Mouse (Mus musculus) heart, embryonic 10.5 days (tissue): ENCODE results near the gene Tmem82. TPM values are rescaled to one million over a fixed set of nuclear protein-coding genes. Genes with fewer than 3 reads are reported as not detected.

ENCODE experiments used
- DNase-seq: peaks from one replicate; pipeline ENCODE4 v3.0.0-alpha.2; 2017; ENCODE audit warnings: low spot score
- H3K27ac ChIP-seq: fragments of 300-500 bp; sonication (generic); 2 replicates; pipeline ENCODE4 v1.5.1; 2016; ENCODE audit warnings: mild to moderate bottlenecking
- H3K27me3 ChIP-seq: fragments of 300-500 bp; sonication (generic); 2 replicates; pipeline ENCODE4 v1.6.1; 2016; ENCODE audit warnings: mild to moderate bottlenecking; ENCODE audit not compliant: poor library complexity, insufficient read depth, severe bottlenecking
- H3K36me3 ChIP-seq: fragments of 300-500 bp; sonication (generic); 2 replicates; pipeline ENCODE4 v1.6.1; 2016; ENCODE audit warnings: mild to moderate bottlenecking, moderate library complexity
- H3K4me1 ChIP-seq: fragments of 300-500 bp; sonication (generic); 2 replicates; pipeline ENCODE4 v1.6.1; 2016; ENCODE audit warnings: mild to moderate bottlenecking
- H3K4me3 ChIP-seq: fragments of 300-500 bp; sonication (generic); 2 replicates; pipeline ENCODE4 v1.5.1; 2016; ENCODE audit warnings: mild to moderate bottlenecking, moderate library complexity
- H3K9me3 ChIP-seq: fragments of 300-500 bp; sonication (generic); 2 replicates; pipeline ENCODE4 v1.6.1; 2016; ENCODE audit warnings: mild to moderate bottlenecking, moderate library complexity
- WGBS: fragments of 180-500 bp; shearing (Covaris S2); methylation state at CpG from one replicate; pipeline ENCODE4 v1.1.7; 2016; 5-methylcytosine and 5-hydroxymethylcytosine counted together
- polyA plus RNA-seq: library from polyadenylated mRNA; unstranded; fragments of >200 nt; fragmentation: Nextera tagmentation; extraction: Ambion mirVana; gene quantifications from 2 replicates; pipeline ENCODE4 v1.2.1, GENCODE M21; 2016

The Tmem82 gene
- polyA plus RNA-seq, result 0.96 and 2.4 TPM in 2 replicates

DNA sequence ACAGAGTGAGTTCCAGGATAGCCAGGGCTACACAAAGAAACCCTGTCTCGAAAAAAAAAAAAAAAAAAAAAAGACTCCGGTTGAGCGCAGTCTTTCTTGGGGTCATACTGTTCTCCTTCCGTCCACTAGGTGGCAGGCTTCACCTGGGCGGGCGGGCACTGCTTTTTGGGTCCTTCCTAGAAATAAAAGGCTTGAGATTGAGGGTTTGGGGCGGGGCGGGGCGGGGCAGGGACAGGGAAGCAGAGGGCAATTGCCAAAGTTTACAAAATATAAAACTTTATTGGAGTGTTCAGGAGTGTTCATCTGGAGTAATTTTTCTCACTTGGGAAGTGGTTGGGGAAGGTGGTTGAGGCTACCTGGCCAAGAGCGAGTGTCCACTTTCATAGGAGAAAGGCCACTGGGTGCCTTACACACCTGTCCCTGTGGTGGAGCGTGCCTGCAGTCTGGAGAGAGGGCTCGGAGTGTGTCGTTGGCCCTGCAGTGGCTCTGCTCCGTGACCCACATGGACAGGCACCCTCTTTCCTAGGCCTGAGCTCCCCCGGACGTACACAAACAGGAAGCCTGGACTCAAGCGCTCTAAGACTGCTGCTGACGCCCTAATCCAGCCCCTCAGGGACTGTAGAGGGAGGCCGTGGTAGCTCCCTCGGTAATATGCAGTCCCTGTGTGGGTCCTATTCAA, at the start of gene Tmem82:
Gene Tmem82 (minus strand): TSS at position 69 of the 679 bp plus-strand sequence.
- Histone ChIP-seq H3K27ac (peak within 1 kb of the TSS; percentile 84), H3K36me3 (no peaks in the 10 kb centered on the region), H3K9me3 (no peaks in the 10 kb centered on the region), H3K27me3 (peaks cover 11% of the 10 kb centered on the region), H3K4me3 (peak within 1 kb of the TSS; percentile 60), H3K4me1 (peaks cover 46% of the 10 kb centered on the region)
- DNase-seq, result no peak
- WGBS, result 26% methylated on average over 20 of the region's 20 CpGs

DNA sequence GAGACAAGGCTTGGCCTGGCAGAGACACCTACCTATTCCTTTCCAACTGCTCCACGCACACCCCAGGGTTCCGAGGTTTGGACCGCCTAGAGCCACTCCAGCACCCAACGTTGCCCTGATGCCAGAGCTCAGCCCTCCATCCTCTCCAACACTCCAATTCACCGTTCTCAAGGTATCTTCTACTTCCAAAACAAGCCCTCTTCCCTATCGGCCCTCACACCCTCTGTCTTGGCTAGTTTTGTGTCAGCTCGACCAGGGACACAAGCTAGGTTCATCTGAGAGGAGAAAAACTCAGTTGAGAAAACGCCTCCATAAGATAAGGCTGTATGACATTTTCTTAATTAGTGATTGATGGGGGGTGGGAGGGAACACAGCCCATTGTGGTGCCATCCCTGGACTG, 46.4 kb upstream of the Tmem82 start, which contains the start of gene Plekhm2:
Gene Plekhm2 (minus strand): TSS at position 101 of the 400 bp plus-strand sequence.
- WGBS, result 63% methylated on average over 8 of the region's 8 CpGs

DNA sequence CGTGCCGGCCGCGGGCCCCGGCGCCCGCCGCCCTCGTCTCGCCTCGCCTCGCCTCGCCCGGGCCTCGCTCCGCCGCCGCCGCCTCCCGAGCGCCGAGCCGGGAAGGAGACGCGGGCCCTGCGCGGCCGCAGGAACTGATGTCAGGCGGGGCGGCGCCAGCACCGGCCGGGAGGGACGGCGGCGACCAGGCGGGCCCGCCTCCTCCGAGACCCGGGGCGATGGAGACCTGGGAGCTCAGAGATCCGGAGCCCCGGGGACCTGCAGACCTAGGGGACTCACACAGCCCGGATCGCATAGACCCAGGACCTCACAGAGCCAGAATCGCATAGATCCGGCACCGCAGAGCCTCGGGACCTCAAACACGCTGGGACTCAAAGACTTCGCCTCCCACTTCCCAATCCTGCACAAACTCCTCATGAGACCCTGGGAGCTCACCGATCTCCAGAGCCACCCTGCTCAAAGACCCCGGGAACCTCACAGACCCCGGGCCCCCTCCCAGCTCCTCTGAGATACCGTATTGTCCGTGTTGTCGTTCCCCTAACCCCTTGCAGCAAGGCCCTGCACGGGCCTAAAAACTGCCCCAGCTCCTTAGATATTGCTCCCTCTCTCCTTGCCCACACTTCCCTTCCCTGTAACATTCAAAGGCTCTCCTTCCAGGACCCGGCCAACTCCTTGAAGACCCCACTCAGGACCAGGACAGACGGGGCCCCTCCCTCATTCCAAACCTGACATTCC, 45.7 kb upstream of the Tmem82 start:
- WGBS, result 8% methylated on average over 57 of the region's 60 CpGs
- no peak for DNase-seq
- Histone ChIP-seq H3K4me3 (peak overlapping the region; percentile 90), H3K27me3 (no peaks in the 10 kb centered on the region), H3K27ac (peak overlapping the region; percentile 93), H3K4me1 (peaks cover 21% of the 10 kb centered on the region), H3K36me3 (peaks cover 22% of the 10 kb centered on the region), H3K9me3 (no peaks in the 10 kb centered on the region)

More for the DNA sequence above, 46.4 kb upstream of the Tmem82 start, which contains the start of gene Plekhm2:
- DNase-seq, result no peak
- peak within 1 kb of the TSS; percentile 90 for H3K4me3 ChIP-seq
- peaks cover 21% of the 10 kb centered on the region for H3K4me1 ChIP-seq
- H3K36me3 ChIP-seq, result peaks cover 21% of the 10 kb centered on the region
- no peaks in the 10 kb centered on the region for H3K27me3 ChIP-seq
- peak within 1 kb of the TSS; percentile 93 for H3K27ac ChIP-seq
- no peaks in the 10 kb centered on the region for H3K9me3 ChIP-seq

DNA sequence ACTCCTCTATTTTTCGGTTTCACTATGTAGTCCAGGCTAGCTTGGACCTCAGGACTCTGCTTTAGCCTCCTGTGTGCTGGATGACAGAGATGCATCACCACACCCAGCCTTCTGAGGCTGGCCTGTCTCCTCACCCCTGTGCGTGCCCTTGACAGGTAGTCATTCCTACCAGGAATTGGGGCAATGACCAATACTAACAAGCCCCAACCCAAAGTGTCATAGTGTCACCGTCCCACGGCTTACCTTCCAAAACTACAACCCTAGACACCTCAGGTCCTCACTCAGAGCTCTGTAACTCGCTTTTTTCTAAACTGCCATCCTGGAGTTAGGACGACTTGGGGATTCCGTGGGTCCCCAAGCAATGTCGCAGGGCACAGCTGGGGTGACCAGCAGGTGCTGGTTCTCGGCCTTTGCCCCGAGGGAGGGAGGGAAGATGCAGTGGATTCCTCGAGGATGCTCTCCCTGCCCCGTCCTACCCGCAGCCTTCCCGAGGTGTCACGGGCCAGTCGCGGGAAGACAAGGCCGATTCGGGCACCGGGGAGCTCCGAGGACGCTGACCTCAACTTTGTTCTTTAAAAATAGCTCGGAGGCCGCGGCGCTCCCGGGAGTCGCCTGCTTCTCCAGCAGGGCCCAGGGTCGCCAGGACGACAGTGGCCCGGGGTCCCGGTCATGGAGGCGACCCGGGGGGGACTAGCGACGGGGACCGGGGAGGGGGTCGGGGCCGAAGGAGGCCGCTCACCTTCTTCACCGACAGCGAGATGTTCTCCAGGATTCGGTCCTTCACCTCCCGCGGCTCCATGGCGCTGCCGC, 44.9 kb upstream of the Tmem82 start:
- Histone ChIP-seq H3K4me3 (peak overlapping the region; percentile 90), H3K9me3 (no peaks in the 10 kb centered on the region), H3K36me3 (peaks cover 30% of the 10 kb centered on the region), H3K27ac (peak overlapping the region; percentile 93), H3K27me3 (no peaks in the 10 kb centered on the region), H3K4me1 (peaks cover 30% of the 10 kb centered on the region)
- peak; percentile 85 for DNase-seq
- 5% methylated on average over 47 of the region's 47 CpGs for WGBS

DNA sequence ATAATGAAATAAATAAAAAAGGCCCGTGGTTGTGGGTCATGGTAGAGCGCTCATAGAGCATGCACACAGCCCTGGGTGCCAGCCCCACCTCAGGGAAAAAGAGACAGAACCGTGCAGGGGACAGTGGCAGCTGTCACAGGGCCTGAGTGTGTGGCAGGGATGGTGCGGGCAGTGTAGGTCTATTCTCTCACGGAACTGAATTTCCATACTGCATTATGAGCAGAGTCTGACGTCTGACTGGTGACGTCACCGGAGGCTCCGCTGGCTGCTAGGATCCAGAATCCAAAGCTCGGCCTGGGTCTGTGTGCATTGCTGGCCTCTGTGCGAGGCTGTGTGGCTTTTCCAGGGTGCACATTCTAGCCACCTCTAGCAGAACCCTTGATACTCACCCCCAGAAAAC, 42.5 kb upstream of the Tmem82 start:
- no peaks in the 10 kb centered on the region for H3K9me3 ChIP-seq
- no peak overlapping the region for H3K27ac ChIP-seq
- peaks cover 47% of the 10 kb centered on the region for H3K4me1 ChIP-seq
- no peak for DNase-seq
- WGBS, result 89% methylated on average over 11 of the region's 11 CpGs
- peaks cover 37% of the 10 kb centered on the region for H3K36me3 ChIP-seq
- H3K27me3 ChIP-seq, result no peaks in the 10 kb centered on the region
- no peak overlapping the region for H3K4me3 ChIP-seq

DNA sequence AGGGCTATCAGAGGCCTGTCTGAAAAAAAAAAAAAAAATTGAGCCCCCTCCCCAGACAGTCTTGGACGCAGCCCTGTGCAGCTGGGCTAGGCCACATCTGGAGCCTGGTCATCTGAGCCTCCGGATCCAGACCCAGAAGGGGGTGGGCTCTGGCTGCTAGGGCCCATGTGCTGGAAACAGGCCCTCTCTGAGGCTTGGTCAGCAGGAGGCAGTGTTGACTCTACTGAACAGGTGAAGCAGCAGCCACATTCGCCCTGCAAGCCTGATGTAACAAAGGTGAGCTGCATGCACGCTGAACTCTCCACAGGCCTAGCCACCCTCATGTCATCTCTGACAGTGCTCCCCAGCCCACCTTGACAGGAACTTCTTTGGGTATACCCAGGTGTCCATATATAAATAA, 41.3 kb upstream of the Tmem82 start:
- Histone ChIP-seq H3K36me3 (peaks cover 42% of the 10 kb centered on the region), H3K27me3 (no peaks in the 10 kb centered on the region), H3K4me3 (no peak overlapping the region), H3K9me3 (no peaks in the 10 kb centered on the region), H3K4me1 (peaks cover 46% of the 10 kb centered on the region), H3K27ac (no peak overlapping the region)
- WGBS, result 66% methylated on average over 4 of the region's 4 CpGs
- no peak for DNase-seq

DNA sequence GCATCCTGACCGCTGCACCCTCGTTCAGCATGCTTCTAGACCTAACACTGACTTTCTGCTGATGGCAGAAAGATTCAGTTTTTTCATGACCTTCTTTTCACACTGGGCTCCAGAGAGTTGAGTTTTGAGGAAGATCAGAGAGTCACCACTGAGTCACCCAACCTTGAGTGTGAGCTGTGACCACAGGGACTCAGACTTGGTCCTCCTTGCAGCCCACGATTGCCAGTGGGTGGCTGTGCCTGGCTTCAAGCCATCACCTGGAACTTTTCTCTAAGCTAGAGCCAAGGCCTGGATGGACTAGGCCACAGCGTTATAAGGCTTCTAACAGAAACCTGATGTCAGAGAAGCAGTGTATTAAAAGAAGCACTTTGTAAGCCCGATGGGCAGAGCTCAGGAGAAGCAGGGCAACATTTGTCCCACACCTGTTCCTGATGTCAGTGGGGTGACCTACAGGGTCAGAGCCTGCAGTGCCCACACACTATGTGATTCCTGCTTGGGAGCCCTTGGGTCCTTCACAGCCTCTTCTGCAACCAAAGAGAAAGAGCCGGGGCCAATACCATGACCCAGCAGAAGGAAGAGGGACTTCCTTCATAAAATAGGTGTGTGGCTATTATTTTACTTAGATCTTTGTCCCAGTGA, 40.5 kb upstream of the Tmem82 start:
- H3K27ac ChIP-seq, result no peak overlapping the region
- H3K4me3 ChIP-seq, result no peak overlapping the region
- WGBS, result 87% methylated on average over 6 of the region's 6 CpGs
- peaks cover 48% of the 10 kb centered on the region for H3K36me3 ChIP-seq
- no peaks in the 10 kb centered on the region for H3K27me3 ChIP-seq
- no peaks in the 10 kb centered on the region for H3K9me3 ChIP-seq
- no peak for DNase-seq
- peaks cover 44% of the 10 kb centered on the region for H3K4me1 ChIP-seq

DNA sequence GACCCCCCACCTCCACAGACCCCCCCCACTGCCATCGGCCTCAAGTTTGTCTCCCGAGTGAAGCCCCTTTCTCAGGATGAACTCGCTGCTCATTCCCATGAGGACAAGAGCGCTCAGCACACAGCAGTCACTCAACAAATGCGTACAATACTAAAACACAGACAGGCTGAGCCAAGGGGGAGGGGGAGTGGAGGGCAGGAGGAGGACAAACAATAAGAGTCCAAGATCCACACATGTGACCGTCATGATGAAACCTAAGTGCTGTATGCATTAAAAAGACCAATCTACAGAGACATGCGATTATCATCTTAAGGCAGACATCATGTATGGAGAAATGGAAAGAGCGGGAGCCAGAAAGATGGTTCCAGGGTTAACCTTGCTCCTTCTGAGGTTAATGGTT, 38.5 kb upstream of the Tmem82 start:
- Histone ChIP-seq H3K27me3 (no peaks in the 10 kb centered on the region), H3K4me3 (no peak overlapping the region), H3K36me3 (peaks cover 60% of the 10 kb centered on the region), H3K4me1 (peaks cover 40% of the 10 kb centered on the region), H3K27ac (no peak overlapping the region; the same call in 1 of the 2 replicates), H3K9me3 (no peaks in the 10 kb centered on the region)
- no peak for DNase-seq
- 77% methylated on average over 8 of the region's 8 CpGs for WGBS

DNA sequence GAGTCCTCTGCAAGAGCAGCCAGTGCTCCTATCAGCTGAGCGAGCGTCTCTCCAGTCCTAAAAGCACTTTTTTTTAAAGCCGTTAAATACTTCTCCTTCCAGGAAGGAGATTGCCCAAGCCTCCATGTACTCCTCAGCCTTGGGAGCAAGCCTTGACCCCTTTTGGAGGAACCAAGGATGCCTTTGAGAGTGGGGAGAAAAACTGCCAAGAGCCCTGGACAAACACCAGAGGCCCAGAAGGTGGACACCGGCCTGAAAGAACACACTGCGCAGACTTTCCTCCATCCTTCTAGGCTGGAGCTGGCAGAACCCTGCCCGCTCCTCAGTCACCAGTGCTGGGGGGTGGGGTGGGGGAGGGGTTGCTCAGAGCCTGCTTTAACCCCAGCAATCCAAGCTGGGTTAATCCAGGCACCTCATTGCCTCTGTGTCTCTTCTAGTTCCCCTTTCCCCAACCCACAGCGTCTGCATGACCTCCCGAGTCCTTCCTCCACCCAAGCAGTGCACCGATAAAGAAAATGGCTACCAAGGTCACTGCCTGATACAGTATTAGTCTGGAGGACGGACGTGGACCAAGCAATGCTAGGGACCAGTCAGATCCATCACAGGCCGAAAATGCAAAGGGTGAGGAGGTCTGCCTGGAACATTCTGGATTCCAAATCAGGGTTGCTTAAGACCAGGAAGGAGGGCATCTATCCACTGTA, 37.6 kb upstream of the Tmem82 start:
- Histone ChIP-seq H3K4me1 (peaks cover 42% of the 10 kb centered on the region), H3K36me3 (peaks cover 59% of the 10 kb centered on the region), H3K27me3 (no peaks in the 10 kb centered on the region), H3K27ac (peak overlapping the region; percentile 62; the same call in 1 of the 2 replicates), H3K9me3 (no peaks in the 10 kb centered on the region), H3K4me3 (no peak overlapping the region)
- 74% methylated on average over 12 of the region's 12 CpGs for WGBS
- DNase-seq, result no peak

DNA sequence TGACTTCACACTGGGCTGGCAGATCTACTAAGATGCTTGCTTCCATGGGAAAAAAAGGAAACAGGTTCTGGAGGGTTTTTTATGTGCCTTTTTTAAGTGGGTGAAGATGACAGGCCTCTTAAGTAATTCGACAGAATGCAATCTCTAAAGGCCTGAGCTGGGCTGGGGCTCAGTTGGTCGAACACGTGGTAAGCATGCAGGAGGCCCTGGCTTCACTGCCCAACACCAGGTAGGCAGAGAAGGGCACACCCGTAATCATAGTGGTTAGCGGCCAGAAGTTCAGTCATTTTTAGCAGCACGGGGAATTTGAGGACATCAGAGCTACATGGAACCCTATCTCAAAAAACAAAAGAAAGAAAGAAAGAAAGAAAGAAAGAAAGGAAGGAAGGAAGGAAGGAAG, 36.1 kb upstream of the Tmem82 start:
- H3K4me1 ChIP-seq, result peaks cover 42% of the 10 kb centered on the region
- H3K27me3 ChIP-seq, result no peaks in the 10 kb centered on the region
- H3K36me3 ChIP-seq, result peaks cover 52% of the 10 kb centered on the region
- no peak overlapping the region for H3K4me3 ChIP-seq
- no peaks in the 10 kb centered on the region for H3K9me3 ChIP-seq
- WGBS, result 79% methylated on average over 6 of the region's 6 CpGs
- no peak overlapping the region for H3K27ac ChIP-seq
- DNase-seq, result no peak

DNA sequence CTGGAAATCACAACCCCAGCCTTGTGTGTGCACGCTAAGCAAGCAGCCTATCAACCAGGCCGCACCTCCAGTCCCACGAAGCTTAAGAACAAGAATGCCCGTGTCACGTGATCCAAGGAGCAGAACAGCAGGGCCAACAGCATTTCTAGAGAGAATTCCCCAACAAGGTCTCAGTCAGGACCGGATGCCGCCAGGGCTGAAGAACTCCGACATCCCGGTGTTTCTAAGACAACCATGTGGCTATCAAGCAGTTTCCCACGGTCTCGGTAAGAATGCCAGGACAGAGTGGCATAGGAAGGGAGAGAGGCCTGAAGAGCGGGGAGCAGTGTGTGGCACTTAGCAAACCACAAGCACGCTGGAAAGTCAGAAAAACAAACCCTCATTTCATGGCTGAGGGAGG, 35.4 kb upstream of the Tmem82 start:
- H3K27ac ChIP-seq, result no peak overlapping the region
- H3K4me1 ChIP-seq, result peaks cover 38% of the 10 kb centered on the region
- H3K36me3 ChIP-seq, result peaks cover 55% of the 10 kb centered on the region
- H3K27me3 ChIP-seq, result no peaks in the 10 kb centered on the region
- H3K4me3 ChIP-seq, result no peak overlapping the region
- DNase-seq, result no peak
- WGBS, result 91% methylated on average over 13 of the region's 13 CpGs
- no peaks in the 10 kb centered on the region for H3K9me3 ChIP-seq

DNA sequence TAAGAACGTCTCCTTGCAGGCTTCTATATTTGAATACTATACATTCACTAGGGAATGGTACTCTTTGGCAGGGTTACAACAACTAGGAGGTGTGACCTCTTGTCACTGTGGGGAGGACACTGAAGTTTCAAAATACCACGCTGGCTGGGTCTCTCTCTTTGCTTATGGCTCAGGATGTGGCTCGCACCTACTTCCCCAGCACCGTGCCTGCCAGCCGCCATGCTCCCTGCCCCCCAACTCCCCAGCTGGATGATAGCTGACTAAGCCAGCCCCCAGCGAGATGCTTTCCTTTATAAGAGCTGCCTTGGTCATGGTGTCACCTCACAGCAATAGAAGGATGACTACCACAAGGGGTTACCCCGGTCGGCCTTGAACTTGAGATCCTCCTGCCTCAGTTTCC, 34.6 kb upstream of the Tmem82 start:
- Histone ChIP-seq H3K9me3 (no peaks in the 10 kb centered on the region), H3K4me3 (no peak overlapping the region), H3K27me3 (no peaks in the 10 kb centered on the region), H3K27ac (no peak overlapping the region), H3K4me1 (peaks cover 31% of the 10 kb centered on the region), H3K36me3 (peaks cover 50% of the 10 kb centered on the region)
- DNase-seq, result no peak
- WGBS, result 87% methylated on average over 8 of the region's 8 CpGs
